Mouse (Mus musculus): ENCODE measurements around the gene Matk.

Gene Matk

DNA sequence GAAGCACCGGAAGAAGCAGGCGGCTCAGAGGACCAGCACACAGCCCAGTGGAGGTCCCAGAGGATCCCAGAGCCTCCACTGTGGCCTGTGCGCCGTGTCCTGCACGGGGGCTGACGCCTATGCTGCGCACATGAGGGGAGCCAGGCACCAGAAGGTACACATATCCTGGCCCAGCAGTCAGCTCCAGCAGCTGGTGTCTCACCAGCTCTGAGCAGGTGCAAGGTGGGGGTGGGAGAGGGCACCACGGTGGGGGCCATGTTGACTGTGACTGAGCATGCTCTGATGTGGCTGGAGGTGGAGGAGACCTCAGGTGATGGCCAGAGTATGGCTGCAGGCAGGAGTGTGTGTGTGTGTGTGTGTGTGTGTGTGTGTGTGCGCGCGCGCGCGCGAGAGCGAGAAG, 10.7 kb upstream of the Matk start:
- no peak for DNase-seq (ENCODE audit: low spot score)

DNA sequence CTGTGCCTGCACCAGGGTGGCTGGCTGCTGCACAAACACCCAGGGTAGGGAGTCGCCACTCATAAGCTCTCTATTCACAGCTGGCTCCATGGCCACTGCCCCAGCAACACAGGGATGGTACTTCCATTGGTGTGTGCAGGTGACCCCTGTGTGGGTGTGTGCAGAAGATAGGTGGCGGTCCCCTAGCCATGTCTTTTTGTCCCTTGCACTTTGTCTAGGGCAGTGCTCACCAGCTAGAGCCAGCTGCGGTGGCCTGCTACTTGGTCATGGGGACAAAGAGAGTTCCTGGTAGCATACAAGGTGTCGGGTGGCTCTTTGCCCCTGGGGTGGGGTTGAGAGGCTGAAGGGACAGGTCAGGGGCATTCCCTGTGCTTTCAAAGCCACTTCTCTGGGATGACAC, 8.6 kb upstream of the Matk start:
- DNase-seq (ENCODE audit: low spot score), result no peak

GRCm38 (mm10) chr10:81244595-81244994, 8.1 kb upstream of the Matk start:
- DNase-seq (ENCODE audit: low spot score), result peak; percentile 68

DNA sequence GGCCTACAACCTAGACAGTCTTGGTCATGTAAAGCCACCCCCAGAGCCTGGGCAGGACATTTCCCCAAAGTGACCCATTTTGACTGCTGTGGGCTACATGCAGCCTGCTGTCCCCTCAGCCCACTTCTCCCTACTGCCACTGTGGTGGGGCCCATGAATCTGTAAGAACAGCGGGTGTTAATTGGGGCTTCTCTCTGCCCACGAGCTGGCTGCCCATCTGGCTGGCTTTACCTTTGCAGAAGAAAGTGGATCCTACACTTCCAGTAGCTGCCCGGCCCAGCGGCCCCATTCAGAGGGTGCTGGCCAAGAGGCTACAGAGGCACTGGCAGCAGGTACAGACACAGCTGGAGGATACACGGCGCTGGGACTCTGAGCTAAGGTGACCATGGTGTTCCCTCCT, 7.6 kb upstream of the Matk start:
- DNase-seq (ENCODE audit: low spot score), result no peak

GRCm38 (mm10) chr10:81247804-81248203, 4.9 kb upstream of the Matk start:
- no peak for DNase-seq (ENCODE audit: low spot score)

DNA sequence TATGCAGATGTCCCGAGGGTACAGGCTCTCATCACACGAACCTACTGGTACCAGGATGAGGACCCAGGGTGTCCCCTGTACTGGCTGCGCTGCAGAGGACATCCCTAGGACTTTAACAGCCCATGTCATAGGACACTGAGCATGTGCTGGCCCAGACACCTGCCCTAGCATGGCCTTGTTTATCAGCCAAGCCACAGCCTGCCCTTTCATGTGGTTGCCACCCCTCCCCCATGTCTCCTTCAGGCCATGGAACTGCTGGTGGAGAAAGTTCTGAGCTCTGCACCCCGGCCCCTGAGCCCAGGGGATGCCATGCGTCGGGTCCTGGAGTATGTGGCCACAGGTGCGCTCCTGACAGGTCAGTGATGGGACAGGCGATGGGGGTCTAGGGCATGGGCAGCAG, 3.3 kb upstream of the Matk start:
- DNase-seq (ENCODE audit: low spot score), result no peak

DNA sequence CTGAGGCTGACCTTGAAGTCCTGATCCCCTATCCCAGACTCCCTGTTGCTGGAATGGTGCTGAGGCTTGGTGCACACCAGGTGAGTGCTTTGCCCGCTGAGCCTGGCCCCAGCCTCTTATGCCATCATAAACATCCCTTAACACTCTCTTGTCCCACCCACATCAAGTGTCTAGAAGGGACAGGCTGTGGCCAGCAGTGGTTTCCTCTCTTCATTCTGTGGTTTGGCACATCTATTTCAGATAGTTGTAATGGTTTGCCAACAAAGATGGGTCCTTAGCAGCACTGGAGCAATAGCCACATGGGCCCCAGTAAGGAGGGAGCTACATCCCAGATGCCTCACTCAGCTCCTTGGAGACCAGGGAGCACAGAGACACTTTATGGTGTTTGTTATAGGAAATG, 2.2 kb downstream of the Matk start:
- no peak for DNase-seq (ENCODE audit: low spot score)

DNA sequence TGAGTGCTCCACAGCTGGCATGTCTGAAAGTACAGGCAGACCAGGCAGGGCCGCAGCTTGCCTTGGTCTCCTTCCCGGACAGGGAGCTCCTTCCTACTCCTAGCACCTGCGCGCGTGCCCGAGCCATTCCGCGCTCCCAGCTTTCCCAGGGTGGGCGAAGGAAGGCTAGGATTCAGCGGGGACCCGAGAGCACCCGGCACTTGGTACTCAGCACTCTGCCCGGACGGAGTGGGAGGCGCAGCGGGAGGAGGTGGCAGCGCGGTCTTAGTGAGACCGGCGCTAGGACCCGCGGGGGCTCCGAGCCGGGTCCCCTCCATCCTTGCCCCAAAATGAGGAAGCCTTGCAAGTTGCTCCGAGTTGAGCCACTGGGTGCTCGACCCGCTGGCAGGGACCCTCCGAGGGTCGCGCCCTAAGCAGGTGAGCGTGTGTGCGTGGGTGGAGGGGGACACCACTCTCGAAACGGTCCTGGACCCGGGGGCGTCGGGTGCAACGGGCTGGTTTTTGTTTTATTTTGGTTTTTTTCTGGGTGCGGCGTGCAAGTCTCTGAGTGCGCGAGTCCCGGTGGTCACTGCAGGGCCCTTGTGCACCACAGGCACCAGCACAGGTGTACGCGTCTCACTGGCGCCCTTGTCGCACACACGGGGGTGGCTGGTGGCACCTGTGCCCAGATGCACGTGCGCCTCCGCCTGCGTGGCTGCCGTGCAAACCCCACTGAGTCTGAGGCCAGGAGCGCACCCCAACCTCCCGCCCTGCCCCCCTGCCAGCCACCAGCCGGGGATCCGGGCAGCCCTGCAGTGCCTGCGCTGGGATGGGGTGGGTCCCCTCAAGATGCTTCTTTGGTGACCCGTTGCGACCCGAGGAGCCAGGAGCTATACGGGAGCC, 4.7 kb downstream of the Matk start:
- no peak for DNase-seq (ENCODE audit: low spot score)

DNA sequence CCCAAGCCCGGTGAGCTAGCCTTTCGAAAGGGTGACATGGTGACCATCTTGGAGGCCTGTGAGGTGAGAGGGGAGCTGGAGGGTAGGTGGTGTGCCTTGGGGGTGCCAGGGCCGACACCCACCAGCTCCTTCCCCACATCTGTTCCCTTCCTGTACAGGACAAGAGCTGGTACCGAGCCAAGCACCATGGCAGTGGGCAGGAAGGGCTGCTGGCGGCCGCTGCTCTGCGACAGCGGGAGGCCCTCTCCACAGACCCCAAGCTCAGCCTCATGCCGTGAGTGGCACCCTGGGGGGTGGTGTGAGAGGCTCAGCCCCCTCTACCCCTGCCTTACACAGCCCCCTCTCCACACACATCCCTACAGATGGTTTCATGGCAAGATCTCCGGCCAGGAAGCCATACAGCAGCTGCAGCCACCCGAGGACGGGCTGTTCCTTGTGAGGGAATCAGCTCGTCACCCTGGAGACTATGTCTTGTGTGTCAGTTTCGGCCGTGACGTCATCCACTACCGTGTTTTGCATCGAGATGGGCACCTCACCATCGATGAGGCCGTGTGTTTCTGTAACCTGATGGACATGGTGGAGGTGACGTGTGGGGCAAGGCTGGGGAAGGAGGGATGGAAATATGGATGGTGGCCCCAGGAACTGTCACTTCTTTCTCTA, 6.6 kb downstream of the Matk start:
- no peak for DNase-seq (ENCODE audit: low spot score)

GRCm38 (mm10) chr10:81261025-81261424, 8.3 kb downstream of the Matk start:
- DNase-seq (ENCODE audit: low spot score), result no peak

DNA sequence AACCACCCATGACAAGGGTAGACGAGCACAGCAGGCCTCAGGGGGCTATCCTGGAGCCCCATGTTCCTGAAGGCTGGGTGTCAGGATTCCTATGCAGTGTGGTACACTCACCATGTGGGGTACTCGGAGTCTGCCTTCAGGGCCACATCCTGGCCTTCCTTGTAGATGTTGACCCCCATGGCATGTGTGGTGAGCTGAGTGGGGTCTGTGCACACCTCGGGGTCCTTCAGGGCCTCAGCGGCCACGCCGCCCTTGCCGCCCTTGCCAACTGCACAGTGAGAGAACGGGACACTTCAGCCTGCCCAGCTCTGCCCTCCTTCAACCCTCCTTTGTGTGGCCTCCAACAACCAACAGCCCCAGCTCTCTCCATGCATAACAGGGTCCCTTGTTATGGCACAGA, 12.8 kb downstream of the Matk start:
- DNase-seq (ENCODE audit: low spot score), result no peak

DNA sequence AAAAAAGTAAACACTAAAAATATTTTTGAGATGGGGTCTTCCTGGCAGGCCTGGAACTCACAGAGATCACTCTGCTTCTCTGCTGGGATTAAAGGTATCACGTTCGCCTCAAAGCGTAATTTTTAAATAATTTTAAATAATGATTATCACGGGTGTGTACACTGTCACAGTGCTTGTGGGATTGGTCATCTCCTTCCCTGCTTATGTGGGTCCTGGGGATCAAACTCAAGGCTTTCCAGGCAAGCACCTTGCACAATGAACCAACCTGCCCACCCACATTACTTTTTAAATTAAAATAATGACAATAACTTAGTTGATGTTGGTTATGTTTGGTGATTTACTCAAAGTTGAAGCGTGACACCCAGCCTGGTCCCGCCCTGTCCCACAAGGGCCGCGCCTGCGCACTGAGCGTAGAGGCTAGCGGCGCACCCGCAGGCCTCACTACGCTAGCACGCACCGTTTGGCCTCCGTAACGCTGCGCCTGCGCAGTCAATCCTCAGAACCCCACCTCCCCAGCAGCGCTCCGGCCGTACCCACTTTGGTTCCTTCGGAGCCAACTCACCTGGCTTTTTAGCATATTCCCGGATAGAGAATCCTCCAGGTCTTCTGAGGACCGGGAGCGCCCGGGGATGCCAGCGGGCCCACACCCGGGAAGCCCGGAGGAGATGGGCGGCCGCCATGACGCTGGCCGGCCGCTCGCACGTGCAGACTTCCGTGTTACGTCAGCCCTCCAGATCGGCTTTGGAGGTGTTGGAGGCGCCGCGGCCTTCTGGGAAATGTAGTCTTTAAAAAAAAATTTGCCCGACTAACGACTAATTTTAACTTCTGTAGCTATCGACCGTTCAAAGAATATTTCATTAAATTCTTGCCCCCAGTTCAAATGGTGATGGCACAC, 13.7 kb downstream of the Matk start, which contains the start of the genes Mrpl54 and Apba3:
TSS of gene Mrpl54 (minus strand) at position 724 of the 895 bp plus-strand sequence.
TSS of gene Apba3 (plus strand) at position 750 of the 895 bp plus-strand sequence.
- peak; percentile 96 for DNase-seq (ENCODE audit: low spot score)

DNA sequence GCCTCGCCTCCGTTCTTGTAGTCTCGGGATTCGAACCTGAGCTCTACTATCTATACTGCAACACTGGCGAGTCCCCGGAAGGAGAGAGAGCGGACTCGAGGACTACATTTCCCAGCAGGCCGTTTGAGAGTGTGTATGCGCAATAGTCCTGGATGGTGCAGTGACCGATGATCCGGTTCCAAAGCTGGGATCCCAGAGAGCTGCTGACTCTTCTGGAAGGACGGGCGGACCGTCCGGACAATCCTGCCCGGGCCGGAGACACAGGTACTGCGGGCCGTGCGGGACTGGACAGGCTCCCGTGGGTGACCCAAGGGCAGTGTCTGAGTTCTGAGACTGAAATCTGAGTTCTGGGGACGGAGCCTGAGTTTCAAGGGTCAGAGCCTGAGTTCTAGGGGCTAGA, 15.3 kb downstream of the Matk start:
- peak; percentile 88 for DNase-seq (ENCODE audit: low spot score)

DNA sequence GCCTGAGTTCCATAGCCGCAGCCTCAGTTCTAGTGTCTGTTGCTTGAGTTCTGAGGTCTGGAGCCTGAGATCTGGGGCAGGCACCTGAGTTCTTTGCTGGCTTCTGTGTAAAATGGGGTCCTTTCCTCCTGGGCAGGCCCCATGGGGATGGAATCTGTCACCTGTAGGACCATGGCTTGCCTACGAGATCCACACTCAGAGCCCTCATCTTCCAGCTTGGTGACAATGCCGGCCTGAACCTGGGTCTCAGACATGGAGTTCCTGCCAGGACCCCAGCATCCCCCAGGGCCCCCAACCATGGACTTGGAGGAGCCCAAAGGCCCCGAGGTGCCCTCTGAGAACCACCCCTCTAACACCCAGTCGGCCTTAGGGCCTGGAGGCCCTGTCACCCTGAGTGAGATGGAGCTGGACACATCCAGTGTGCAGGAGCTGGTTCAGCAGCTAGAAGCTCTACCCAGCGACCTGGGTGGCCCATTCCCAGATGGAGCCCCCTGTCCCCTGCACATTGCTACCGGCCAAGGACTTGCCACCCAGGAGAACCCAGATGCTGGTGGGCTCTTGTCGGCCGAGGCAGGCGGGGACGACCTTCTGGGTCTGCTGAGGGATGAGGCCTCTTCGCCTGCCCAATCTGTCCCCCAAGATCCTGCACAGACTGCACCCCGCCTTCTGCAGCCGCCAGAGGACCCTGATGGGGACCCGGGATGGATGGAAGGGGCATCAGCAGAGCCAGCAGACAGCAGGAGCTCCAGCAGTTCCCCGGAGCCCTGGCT, 16.1 kb downstream of the Matk start:
- no peak for DNase-seq (ENCODE audit: low spot score)

DNA sequence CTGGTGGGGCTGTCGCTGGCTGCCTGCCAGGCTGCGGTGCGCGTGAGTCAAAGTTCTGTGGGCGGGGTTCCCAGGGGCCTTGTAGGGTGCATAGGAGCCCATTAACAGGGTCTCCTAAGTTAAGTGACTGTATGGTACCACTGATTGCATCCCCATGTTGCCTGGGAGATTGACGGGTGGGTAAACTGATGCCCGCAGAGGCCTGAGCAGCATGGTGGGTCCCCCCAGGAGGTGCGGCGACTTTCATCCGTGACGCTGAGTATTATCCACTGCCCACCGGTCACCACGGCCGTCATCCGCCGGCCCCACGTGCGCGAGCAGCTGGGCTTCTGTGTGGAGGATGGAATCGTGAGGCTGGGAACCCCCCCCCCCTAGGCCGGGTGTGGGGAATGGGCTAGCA, 19.6 kb downstream of the Matk start:
- DNase-seq (ENCODE audit: low spot score), result no peak

- DNase-seq (ENCODE audit: low spot score), result no peak
These were observed 21.1 kb downstream of the Matk start for GRCm38 (mm10) chr10:81273842-81274241.

DNA sequence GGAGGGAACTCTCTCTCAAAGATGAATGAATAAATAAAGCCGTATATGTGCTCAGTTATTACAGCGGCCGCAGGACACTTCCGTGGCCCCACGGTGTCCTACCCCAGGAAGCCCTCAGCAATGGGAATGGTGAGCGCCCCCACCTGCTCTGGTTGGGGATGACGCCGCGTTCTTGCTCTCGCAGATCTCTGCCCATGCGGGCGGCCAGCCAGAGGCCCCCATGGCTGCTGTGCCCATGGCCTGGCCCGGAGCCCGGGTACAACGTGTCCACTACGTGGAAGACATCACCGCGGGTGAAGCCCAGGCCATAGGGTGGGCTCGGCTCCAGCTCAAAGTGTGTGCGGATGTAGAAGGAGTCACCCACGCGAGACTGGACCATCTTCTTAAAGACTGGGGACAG, 24.9 kb downstream of the Matk start:
- no peak for DNase-seq (ENCODE audit: low spot score)

GRCm38 (mm10) chr10:81279496-81279895, 26.8 kb downstream of the Matk start:
- DNase-seq (ENCODE audit: low spot score), result no peak

GRCm38 (mm10) chr10:81284189-81284588, 31.5 kb downstream of the Matk start:
- no peak for DNase-seq (ENCODE audit: low spot score)

DNA sequence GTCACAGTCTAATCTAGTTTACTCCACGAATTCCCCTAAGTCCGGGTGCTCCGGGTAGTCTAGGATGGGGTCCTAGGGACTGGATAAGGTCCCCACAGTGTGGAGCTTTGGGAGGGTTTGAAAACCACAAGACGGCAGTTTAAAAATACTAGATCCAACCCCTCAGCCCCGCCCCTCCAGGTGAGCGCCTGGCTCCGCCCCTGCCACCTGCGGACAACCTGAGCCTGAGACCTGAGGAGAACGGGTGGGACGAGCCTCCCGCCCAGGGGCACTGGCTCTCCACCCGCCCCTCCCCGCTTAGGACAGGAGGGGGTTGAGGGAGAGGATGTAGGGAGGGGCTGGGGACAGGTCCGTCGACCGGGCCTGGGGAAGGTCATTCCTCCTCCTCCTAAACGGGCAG, 32.0 kb downstream of the Matk start:
- peak; percentile 77 for DNase-seq (ENCODE audit: low spot score)

DNA sequence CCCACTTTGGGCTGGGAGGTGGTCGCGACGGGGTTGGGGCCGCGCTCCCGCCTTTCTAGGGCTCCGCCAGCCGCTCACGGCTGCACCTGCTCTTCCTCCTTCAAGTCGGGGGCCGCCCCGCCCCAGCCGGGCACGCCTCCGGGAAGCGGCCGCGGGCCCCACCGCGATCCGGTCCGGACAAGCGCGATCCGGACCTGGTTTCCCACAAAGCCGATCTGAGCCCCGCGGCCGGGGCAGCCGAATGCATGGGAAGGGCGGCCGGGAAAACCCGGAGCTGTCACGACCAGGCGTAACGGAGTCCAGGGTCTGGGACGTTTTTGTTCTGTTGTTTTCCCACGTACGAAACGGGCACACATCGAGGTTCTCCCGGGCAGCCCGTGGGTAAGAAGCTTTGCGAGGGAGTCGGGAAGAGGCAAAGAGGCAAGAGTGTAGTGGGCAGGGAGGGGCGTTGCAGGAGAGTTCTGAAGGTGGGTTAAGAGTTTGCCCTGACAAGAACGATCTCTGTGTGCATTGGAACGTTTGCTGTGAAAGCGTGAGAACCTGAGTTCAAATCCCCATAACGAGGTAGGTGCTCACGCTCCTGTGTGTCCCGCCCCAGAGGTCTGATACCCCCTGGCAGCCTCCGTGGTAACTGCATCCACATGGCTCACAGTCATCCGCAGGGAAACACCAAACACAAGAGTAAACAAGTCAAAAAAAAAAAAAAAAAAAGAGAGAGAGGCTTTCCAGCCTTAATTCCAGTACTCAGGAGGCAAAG, 33.1 kb downstream of the Matk start:
- DNase-seq (ENCODE audit: low spot score), result peak; percentile 92

Data from yolk sac, embryonic 10.5 days (tissue).